Mouse (Mus musculus) hindbrain, embryonic 14.5 days (tissue): ENCODE measurements at regions not wholly inside any gene's neighbourhood (a gene's known extent, or its start where the extent isn't known, plus 50 kb on each side); places are given as distances from the start of the nearest gene placed in this dataset.
"Not testable (repeated sequence)": the region's sequence is repeated elsewhere in the genome, so short reads cannot be mapped to it uniquely, and the experiment has no call there.

ENCODE experiments used
- ATAC-seq: fragments of 200-750 bp; cut with Nextera tagmentation; 2 replicates; pipeline ENCODE4 v1.8.0; 2017; ENCODE audit warnings: moderate number of reproducible peaks, mild to moderate bottlenecking, moderate TSS enrichment, moderate library complexity; ENCODE audit not compliant: low FRiP score
- DNase-seq: peaks from one replicate; pipeline ENCODE4 v3.0.0-alpha.2; 2015; ENCODE audit warnings: low spot score
- H3K27ac ChIP-seq: fragments of 300-500 bp; sonication (generic); 2 replicates; pipeline ENCODE4 v1.5.1; 2014; ENCODE audit warnings: mild to moderate bottlenecking, moderate library complexity
- H3K27me3 ChIP-seq: fragments of 300-500 bp; sonication (generic); 2 replicates; pipeline ENCODE4 v1.6.1; 2014; ENCODE audit warnings: mild to moderate bottlenecking, low read length, mixed read lengths; ENCODE audit not compliant: control insufficient read depth, insufficient read depth
- H3K36me3 ChIP-seq: fragments of 300-500 bp; sonication (generic); replicated peaks from 2 replicates; pipeline ENCODE4 v1.6.1; 2014; ENCODE audit not compliant: control insufficient read depth, insufficient read depth
- H3K4me1 ChIP-seq: fragments of 300-500 bp; sonication (generic); replicated peaks from 2 replicates; pipeline ENCODE4 v1.6.1; 2014; ENCODE audit warnings: antibody characterized with exemption, low read length, mixed read lengths; ENCODE audit not compliant: control insufficient read depth, insufficient read depth
- H3K4me2 ChIP-seq: fragments of 300-500 bp; sonication (generic); replicated peaks from 2 replicates; pipeline ENCODE4 v1.6.1; 2014; ENCODE audit warnings: mild to moderate bottlenecking, moderate library complexity
- H3K4me3 ChIP-seq: fragments of 300-500 bp; sonication (generic); replicated peaks from 2 replicates; pipeline ENCODE4 v1.5.1; 2014; ENCODE audit warnings: mild to moderate bottlenecking, low read length
- H3K9ac ChIP-seq: fragments of 300-500 bp; sonication (generic); 2 replicates; pipeline ENCODE4 v1.6.1; 2014
- H3K9me3 ChIP-seq: fragments of 300-500 bp; sonication (generic); 2 replicates; pipeline ENCODE4 v1.6.1; 2016; ENCODE audit warnings: low read length; ENCODE audit not compliant: control insufficient read depth
- WGBS: fragments of 180-500 bp; shearing (Covaris S2); extraction: QIAGEN DNeasy Blood & Tissue Kit; methylation state at CpG from one replicate; pipeline ENCODE4 v1.1.7; 2014; 5-methylcytosine and 5-hydroxymethylcytosine counted together

DNA sequence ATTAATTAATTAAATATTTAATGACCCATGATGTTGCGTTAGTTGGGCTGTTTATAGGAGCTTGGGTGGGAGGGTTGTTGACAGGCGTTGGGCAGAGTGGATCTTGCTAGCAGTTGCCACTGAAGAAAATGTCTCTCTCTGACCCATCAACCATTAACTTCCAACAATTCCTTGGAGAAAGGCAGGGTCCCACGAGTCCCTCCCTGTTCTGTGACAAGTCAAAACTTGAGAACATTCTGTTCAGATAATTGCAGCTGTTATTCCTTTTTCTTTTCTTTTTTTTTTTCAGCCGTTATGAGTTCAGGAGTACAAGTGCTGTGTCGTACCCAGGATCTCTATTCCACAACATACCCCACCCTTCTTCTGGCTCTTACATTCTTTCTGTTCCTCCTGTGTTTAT, 59.8 kb upstream of the Tnfrsf21 start:
- ATAC-seq (no peak), DNase-seq (no peak)
- no peak overlapping the region for H3K27ac ChIP-seq
- no peaks in the 10 kb centered on the region for H3K36me3 ChIP-seq
- H3K9ac ChIP-seq = no peak overlapping the region
- no peaks in the 10 kb centered on the region for H3K27me3 ChIP-seq
- H3K9me3 ChIP-seq = no peaks in the 10 kb centered on the region
- no peaks in the 10 kb centered on the region for H3K4me1 ChIP-seq
- H3K4me2 ChIP-seq = no peak overlapping the region
- WGBS = 81% methylated on average over 5 of the region's 5 CpGs
- no peak overlapping the region for H3K4me3 ChIP-seq

DNA sequence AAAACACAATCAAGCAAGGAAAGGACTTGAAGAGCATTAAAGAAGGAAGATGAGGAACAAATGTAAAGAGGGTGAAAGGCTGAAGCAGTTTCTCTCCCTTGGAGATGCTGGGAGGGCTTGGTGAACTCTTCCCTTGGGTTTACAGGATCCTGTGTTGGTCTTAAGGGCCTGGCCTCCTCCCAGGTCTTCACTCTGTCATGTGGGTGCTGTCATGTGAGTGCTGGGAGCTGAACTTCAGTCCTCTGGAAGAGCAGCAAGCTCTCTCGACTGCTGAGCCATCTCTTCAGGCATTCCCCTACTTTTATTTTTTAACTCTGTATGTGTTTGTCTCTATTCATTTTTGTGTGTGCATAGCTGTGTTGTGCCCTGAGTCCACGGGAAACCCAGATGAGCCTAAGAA, 61.6 kb upstream of the Tnfrsf21 start:
- H3K4me1 ChIP-seq = no peaks in the 10 kb centered on the region
- H3K36me3 ChIP-seq = no peaks in the 10 kb centered on the region
- no peak overlapping the region for H3K27ac ChIP-seq
- no peak overlapping the region for H3K4me3 ChIP-seq
- H3K9ac ChIP-seq = no peak overlapping the region
- WGBS = 69% methylated on average over 2 of the region's 2 CpGs
- DNase-seq (no peak), ATAC-seq (no peak)
- H3K27me3 ChIP-seq = no peaks in the 10 kb centered on the region
- H3K9me3 ChIP-seq = no peaks in the 10 kb centered on the region
- no peak overlapping the region for H3K4me2 ChIP-seq

DNA sequence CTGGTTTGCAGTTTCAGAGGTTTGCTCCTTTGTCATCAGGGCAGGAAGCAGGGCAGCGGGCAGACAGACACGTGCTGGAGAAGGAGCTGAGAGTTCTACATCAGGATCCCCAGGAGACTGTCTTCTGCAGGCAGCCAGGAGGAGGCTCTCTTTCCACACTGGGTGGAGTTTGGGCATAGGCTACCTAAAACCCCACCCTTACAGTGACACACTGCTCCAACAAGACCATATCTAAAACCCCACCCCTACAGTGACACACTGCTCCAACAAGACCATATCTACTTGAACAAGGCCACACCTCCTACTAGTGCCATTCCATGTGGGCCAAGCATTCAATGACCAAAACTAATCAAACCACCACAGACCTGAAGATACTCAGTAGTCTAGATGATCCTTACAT, 68.0 kb upstream of the Cd2ap start:
- H3K27me3 ChIP-seq = no peaks in the 10 kb centered on the region
- no peak overlapping the region for H3K27ac ChIP-seq
- no peaks in the 10 kb centered on the region for H3K36me3 ChIP-seq
- 80% methylated on average over 2 of the region's 2 CpGs for WGBS
- ATAC-seq = no peak
- H3K4me2 ChIP-seq = no peak overlapping the region
- H3K4me1 ChIP-seq = no peaks in the 10 kb centered on the region
- H3K9me3 ChIP-seq = no peaks in the 10 kb centered on the region
- no peak overlapping the region for H3K4me3 ChIP-seq
- no peak for DNase-seq
- no peak overlapping the region for H3K9ac ChIP-seq

DNA sequence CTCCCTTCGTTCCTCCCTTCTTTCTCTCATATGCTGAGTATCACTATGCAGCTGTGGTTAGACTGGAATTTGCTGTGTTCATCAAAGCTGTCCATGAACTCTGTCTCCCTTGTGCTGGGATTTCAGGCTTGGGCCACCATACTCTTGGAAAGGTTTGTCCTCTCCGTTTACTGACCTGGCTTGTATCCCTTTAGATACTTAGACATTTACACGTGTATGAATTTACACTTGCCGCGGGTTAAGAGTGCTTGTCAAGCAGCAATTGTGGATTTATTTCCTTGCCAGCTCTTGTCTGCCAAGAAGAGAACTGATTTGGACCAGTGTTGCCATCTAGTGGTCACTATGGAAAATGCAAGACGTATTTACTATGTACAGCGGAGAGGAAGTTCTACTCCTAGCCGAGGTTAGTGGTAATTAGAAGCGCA, 66.8 kb upstream of the Cd2ap start:
- no peak overlapping the region for H3K4me3 ChIP-seq

DNA sequence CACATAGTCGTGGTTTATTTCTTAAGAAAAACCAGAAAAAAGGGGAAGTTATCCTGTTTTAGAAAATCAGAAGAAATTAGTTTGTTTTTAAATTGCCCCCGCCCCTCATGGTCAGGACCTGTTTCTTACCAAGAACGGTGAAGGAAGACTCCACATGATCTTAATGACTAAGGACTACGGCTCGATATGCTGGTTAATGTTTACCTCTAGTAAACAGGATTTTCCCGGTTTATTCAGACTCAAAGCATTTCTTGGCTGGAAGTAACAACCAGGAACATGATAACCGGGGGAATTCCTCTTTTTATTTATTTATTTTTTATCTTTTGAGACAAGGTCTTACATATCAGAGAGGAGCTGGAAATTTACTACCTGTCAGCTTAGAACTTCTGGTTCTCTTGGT, 63.0 kb upstream of the Cd2ap start:
- DNase-seq (no peak), ATAC-seq (no peak)
- no peak overlapping the region for H3K4me2 ChIP-seq
- no peak overlapping the region for H3K4me3 ChIP-seq
- no peaks in the 10 kb centered on the region for H3K27me3 ChIP-seq
- H3K9me3 ChIP-seq = no peaks in the 10 kb centered on the region
- no peak overlapping the region for H3K9ac ChIP-seq
- WGBS = 78% methylated on average over 7 of the region's 7 CpGs
- H3K27ac ChIP-seq = no peak overlapping the region
- no peaks in the 10 kb centered on the region for H3K36me3 ChIP-seq
- no peaks in the 10 kb centered on the region for H3K4me1 ChIP-seq

More for the DNA sequence above, 66.8 kb upstream of the Cd2ap start:
- H3K36me3 ChIP-seq = no peaks in the 10 kb centered on the region
- DNase-seq (peak; percentile 91), ATAC-seq (peak; percentile 86; the same call in 1 of the 2 replicates)
- no peaks in the 10 kb centered on the region for H3K9me3 ChIP-seq
- no peak overlapping the region for H3K9ac ChIP-seq
- H3K4me1 ChIP-seq = no peaks in the 10 kb centered on the region
- peak overlapping the region; percentile 26; the same call in 1 of the 2 replicates for H3K4me2 ChIP-seq
- H3K27me3 ChIP-seq = no peaks in the 10 kb centered on the region
- 13% methylated on average over 9 of the region's 9 CpGs for WGBS
- H3K27ac ChIP-seq = no peak overlapping the region

DNA sequence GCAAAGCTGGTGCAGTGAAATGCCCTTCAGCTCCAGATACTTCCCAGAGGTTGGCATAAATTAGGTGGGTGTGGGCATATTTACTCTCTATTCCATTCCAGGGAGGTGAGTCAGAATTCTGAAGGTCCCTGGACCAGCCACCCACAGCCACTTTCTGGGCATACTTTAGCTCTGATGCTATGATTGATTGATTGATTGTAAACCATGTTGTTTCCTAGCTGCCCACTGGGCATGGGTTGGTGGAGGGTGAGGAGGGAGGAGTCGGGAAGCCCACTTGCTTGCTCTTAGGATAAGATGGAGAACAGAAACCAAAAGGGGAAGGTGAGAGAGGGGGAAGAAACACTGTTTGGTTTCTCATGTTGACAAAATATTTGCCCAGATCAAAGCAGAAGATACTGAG, 62.1 kb upstream of the Cd2ap start:
- no peak overlapping the region for H3K9ac ChIP-seq
- no peak for DNase-seq
- no peak overlapping the region for H3K27ac ChIP-seq
- H3K9me3 ChIP-seq = no peaks in the 10 kb centered on the region
- H3K27me3 ChIP-seq = no peaks in the 10 kb centered on the region
- no peak overlapping the region for H3K4me2 ChIP-seq
- H3K4me1 ChIP-seq = no peaks in the 10 kb centered on the region
- no peak overlapping the region for H3K4me3 ChIP-seq
- ATAC-seq = no peak
- no peaks in the 10 kb centered on the region for H3K36me3 ChIP-seq
- 92% methylated on average over 1 of the region's 1 CpGs for WGBS

DNA sequence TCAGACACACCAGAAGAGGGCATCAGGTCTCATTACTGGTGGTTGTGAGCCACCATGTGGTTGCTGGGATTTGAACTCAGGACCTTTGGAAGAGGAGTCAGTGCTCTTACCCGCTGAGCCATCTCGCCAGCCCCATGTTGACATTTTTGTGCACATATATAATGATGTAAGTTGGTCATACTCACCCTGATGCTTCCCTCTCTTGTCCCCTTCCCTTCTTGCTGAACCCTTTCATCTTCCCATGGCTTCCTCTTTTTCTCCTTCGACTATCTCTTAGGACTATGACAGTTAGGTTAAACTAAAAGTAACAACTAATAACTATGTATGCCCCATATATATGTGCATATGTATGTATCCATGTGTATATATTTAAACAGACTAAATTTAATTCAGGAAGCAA, 61.0 kb upstream of the Cd2ap start:
- not testable (repeated sequence) for H3K27ac ChIP-seq, H3K4me3 ChIP-seq, H3K4me1 ChIP-seq, H3K4me2 ChIP-seq, H3K9me3 ChIP-seq, ATAC-seq, H3K36me3 ChIP-seq, H3K9ac ChIP-seq, H3K27me3 ChIP-seq, DNase-seq
- 92% methylated on average over 3 of the region's 3 CpGs for WGBS

DNA sequence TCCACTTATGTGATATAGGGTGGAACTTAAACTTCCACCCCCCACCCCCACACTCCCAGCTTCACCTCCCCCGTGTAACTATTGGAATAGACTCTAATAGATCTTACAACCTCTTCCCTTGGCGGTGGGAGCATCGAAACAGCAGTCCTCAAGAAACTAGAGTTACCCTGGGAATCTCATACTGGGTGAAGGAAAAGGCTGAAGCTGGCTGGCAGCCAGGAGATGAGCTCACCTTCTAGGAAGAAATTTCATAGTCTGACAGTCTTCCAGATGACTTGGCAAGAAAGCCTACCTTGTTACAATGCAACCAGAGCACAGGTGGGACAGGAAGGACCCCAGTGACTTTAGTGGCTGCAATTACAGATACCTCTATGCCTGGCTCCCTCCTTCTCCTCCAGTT, 57.6 kb upstream of the Cd2ap start:
- no peaks in the 10 kb centered on the region for H3K9me3 ChIP-seq
- no peak overlapping the region for H3K9ac ChIP-seq
- H3K4me2 ChIP-seq = no peak overlapping the region
- no peaks in the 10 kb centered on the region for H3K4me1 ChIP-seq
- no peaks in the 10 kb centered on the region for H3K36me3 ChIP-seq
- H3K27me3 ChIP-seq = no peaks in the 10 kb centered on the region
- WGBS = 72% methylated on average over 3 of the region's 3 CpGs
- H3K4me3 ChIP-seq = no peak overlapping the region
- ATAC-seq = no peak
- peak; percentile 29 for DNase-seq
- H3K27ac ChIP-seq = no peak overlapping the region

DNA sequence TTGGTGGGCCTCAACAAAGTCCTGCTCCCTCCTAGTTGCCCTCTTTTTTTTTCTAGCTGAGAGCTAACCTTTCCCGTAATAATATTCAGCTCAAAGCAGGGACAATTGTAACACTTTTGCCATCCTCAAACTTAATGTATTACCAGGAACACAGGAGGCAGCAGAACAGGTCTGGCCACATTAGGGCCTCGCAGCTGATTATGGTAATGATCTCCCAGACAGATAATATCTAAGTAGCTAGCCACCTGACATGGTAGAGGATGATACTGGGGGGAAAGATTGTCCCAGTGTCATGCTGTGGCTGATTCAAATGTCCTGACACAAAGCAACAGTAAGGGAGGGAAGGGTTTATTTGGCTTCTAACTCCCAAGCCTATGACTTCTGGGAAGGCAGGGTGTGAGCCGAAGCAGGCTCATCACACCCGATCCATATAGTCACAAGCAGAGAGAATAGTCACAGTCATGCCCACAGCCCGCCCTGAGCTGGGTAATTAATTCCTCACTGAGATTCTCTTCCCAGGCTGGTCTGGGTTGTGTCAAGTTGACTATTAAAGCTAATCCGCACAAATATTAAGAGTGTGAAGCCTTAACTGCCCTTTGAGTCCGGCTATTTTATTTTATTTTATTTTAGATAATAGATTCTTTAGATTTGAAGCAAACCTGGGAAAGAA, 57.0 kb upstream of the Cd2ap start:
- DNase-seq = no peak
- H3K9ac ChIP-seq = no peak overlapping the region
- H3K27me3 ChIP-seq = no peaks in the 10 kb centered on the region
- no peaks in the 10 kb centered on the region for H3K9me3 ChIP-seq
- WGBS = 80% methylated on average over 7 of the region's 7 CpGs
- no peaks in the 10 kb centered on the region for H3K4me1 ChIP-seq
- H3K36me3 ChIP-seq = no peaks in the 10 kb centered on the region
- no peak overlapping the region for H3K4me3 ChIP-seq
- no peak for ATAC-seq
- no peak overlapping the region for H3K4me2 ChIP-seq
- no peak overlapping the region for H3K27ac ChIP-seq

DNA sequence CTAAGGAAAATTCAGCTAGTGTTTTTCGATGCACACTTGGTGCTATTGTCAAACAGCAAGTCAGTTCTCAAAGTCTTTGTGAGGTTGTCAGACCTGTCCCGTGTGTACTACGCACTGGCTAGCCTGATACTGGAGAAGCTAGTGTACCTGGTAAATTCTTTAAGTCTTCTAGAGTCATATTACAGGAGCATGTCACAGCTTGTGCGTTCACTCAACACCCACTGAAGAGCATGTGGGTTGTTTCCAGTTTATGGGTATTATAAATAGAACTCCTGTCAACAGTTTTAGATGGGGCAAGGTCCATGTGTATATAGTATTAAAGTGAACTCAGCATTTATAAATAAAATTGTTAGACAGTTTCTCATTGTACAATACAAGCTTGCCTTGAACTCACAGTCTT, 50.9 kb upstream of the Cd2ap start:
- DNase-seq = no peak
- Histone ChIP-seq H3K4me3 (no peak overlapping the region), H3K9ac (no peak overlapping the region), H3K27me3 (no peaks in the 10 kb centered on the region), H3K4me2 (no peak overlapping the region), H3K9me3 (no peaks in the 10 kb centered on the region), H3K4me1 (no peaks in the 10 kb centered on the region), H3K27ac (no peak overlapping the region), H3K36me3 (no peaks in the 10 kb centered on the region)
- WGBS = 94% methylated on average over 4 of the region's 4 CpGs
- ATAC-seq = no peak
